Mouse (Mus musculus) kidney, postnatal 0 days (tissue): ENCODE results near the gene Olfr504. TPM values are rescaled to one million over a fixed set of nuclear protein-coding genes. Genes with fewer than 3 reads are reported as not detected.
"Not testable (repeated sequence)": the region's sequence is repeated elsewhere in the genome, so short reads cannot be mapped to it uniquely, and the experiment has no call there.

ENCODE experiments used
- ATAC-seq: fragments of 200-750 bp; cut with Nextera tagmentation; replicated peaks from 2 replicates; pipeline ENCODE4 v1.8.0; 2017; ENCODE audit warnings: low read depth, moderate number of reproducible peaks, moderate TSS enrichment, moderate library complexity; ENCODE audit not compliant: low FRiP score
- DNase-seq: peaks from one replicate; pipeline ENCODE4 v3.0.0-alpha.2; 2016; ENCODE audit warnings: low spot score
- H3K27ac ChIP-seq: fragments of 300-500 bp; sonication (generic); 2 replicates; pipeline ENCODE4 v1.5.1; 2014; ENCODE audit warnings: mild to moderate bottlenecking
- H3K27me3 ChIP-seq: fragments of 300-500 bp; sonication (generic); 2 replicates; pipeline ENCODE4 v1.6.1; 2014; ENCODE audit warnings: low read length, mixed read lengths; ENCODE audit not compliant: insufficient read depth
- H3K36me3 ChIP-seq: fragments of 300-500 bp; sonication (generic); 2 replicates; pipeline ENCODE4 v1.6.1; 2014; ENCODE audit warnings: low read length, mixed read lengths; ENCODE audit not compliant: insufficient read depth
- H3K4me1 ChIP-seq: fragments of 300-500 bp; sonication (generic); replicated peaks from 2 replicates; pipeline ENCODE4 v1.6.1; 2014; ENCODE audit warnings: antibody characterized with exemption, low read length, mixed read lengths; ENCODE audit not compliant: insufficient read depth
- H3K4me2 ChIP-seq: fragments of 300-500 bp; sonication (generic); 2 replicates; pipeline ENCODE4 v1.6.1; 2014; ENCODE audit warnings: mild to moderate bottlenecking, low read length, moderate library complexity, mixed read lengths
- H3K4me3 ChIP-seq: fragments of 300-500 bp; sonication (generic); replicated peaks from 2 replicates; pipeline ENCODE4 v1.5.1; 2014; ENCODE audit warnings: low read depth, low read length
- H3K9ac ChIP-seq: fragments of 300-500 bp; sonication (generic); 2 replicates; pipeline ENCODE4 v1.6.1; 2014; ENCODE audit warnings: low read depth, low read length
- H3K9me3 ChIP-seq: fragments of 300-500 bp; sonication (generic); replicated peaks from 2 replicates; pipeline ENCODE4 v1.6.1; 2016; ENCODE audit warnings: low read length, inconsistent platforms, mixed read lengths
- CTCF ChIP-seq: IDR thresholded peaks from 2 replicates; pipeline ENCODE4 v1.5.1; 2016; ENCODE audit warnings: antibody characterized with exemption, low read depth, mild to moderate bottlenecking, moderate library complexity
- WGBS: fragments of 180-500 bp; shearing (Covaris S2); extraction: QIAGEN DNeasy Blood & Tissue Kit; methylation state at CpG from one replicate; pipeline ENCODE4 v1.1.7; 2014; 5-methylcytosine and 5-hydroxymethylcytosine counted together
- polyA plus RNA-seq: library from polyadenylated mRNA; unstranded; fragments of >200 nt; fragmentation: Nextera tagmentation; extraction: Ambion mirVana; gene quantifications from 2 replicates; pipeline ENCODE4 v1.2.1, GENCODE M21; 2015

The Olfr504 gene
- polyA plus RNA-seq: not detected in 2 replicates

GRCm38 (mm10) chr7:108565693-108566092 lies at the start of gene Olfr504:
Gene Olfr504, minus strand, starts transcription at chr7:108565793.
- TF ChIP-seq CTCF: no peak
- 89% methylated on average over 1 of the region's 1 CpGs for WGBS
- H3K4me2 ChIP-seq: no peak within 1 kb of the TSS
- DNase-seq: no peak
- no peaks in the 10 kb centered on the region for H3K9me3 ChIP-seq
- H3K4me1 ChIP-seq: no peaks in the 10 kb centered on the region
- H3K27me3 ChIP-seq: no peaks in the 10 kb centered on the region
- no peak within 1 kb of the TSS for H3K9ac ChIP-seq
- ATAC-seq: no peak
- no peak within 1 kb of the TSS for H3K27ac ChIP-seq
- no peak within 1 kb of the TSS for H3K4me3 ChIP-seq
- H3K36me3 ChIP-seq: no peaks in the 10 kb centered on the region

- no peak for TF ChIP-seq CTCF
- Histone ChIP-seq H3K4me1 (no peaks in the 10 kb centered on the region), H3K36me3 (no peaks in the 10 kb centered on the region), H3K9me3 (no peaks in the 10 kb centered on the region), H3K27me3 (no peaks in the 10 kb centered on the region), H3K4me2 (no peak overlapping the region), H3K9ac (no peak overlapping the region), H3K27ac (no peak overlapping the region), H3K4me3 (no peak overlapping the region)
- WGBS: 77% methylated on average over 2 of the region's 2 CpGs
- DNase-seq (no peak), ATAC-seq (no peak)
Observed at GRCm38 (mm10) chr7:108614110-108614509, 48.5 kb upstream of the Olfr504 start.

GRCm38 (mm10) chr7:108610487-108610886 lies 44.9 kb upstream of the Olfr504 start, which contains the start of gene Olfr506:
Gene Olfr506, plus strand, starts transcription at chr7:108610787.
- H3K27me3 ChIP-seq: no peaks in the 10 kb centered on the region
- H3K9ac ChIP-seq: no peak within 1 kb of the TSS
- ATAC-seq (no peak), DNase-seq (no peak)
- H3K27ac ChIP-seq: no peak within 1 kb of the TSS
- H3K4me3 ChIP-seq: no peak within 1 kb of the TSS
- no peak within 1 kb of the TSS for H3K4me2 ChIP-seq
- H3K4me1 ChIP-seq: no peaks in the 10 kb centered on the region
- no peaks in the 10 kb centered on the region for H3K9me3 ChIP-seq
- H3K36me3 ChIP-seq: no peaks in the 10 kb centered on the region
- no peak for TF ChIP-seq CTCF

GRCm38 (mm10) chr7:108601916-108602315 lies 36.3 kb upstream of the Olfr504 start:
- WGBS: 76% methylated on average over 3 of the region's 3 CpGs
- H3K4me2 ChIP-seq, H3K9me3 ChIP-seq, H3K27me3 ChIP-seq, DNase-seq, H3K9ac ChIP-seq, ATAC-seq, H3K36me3 ChIP-seq, H3K4me3 ChIP-seq, H3K4me1 ChIP-seq, H3K27ac ChIP-seq: not testable (repeated sequence)

- 81% methylated on average over 1 of the region's 1 CpGs for WGBS
- H3K4me3 ChIP-seq: no peak overlapping the region
- DNase-seq (no peak), ATAC-seq (no peak)
- no peak overlapping the region for H3K9ac ChIP-seq
- no peaks in the 10 kb centered on the region for H3K9me3 ChIP-seq
- no peak for TF ChIP-seq CTCF
- no peak overlapping the region for H3K4me2 ChIP-seq
- no peaks in the 10 kb centered on the region for H3K36me3 ChIP-seq
- H3K27ac ChIP-seq: no peak overlapping the region
- H3K27me3 ChIP-seq: no peaks in the 10 kb centered on the region
- no peaks in the 10 kb centered on the region for H3K4me1 ChIP-seq
Observed at GRCm38 (mm10) chr7:108589797-108590196, 24.2 kb upstream of the Olfr504 start.

GRCm38 (mm10) chr7:108544227-108544626 lies 21.4 kb downstream of the Olfr504 start, which contains the start of gene Olfr503:
Gene Olfr503, plus strand, starts transcription at chr7:108544527.
- not testable (repeated sequence) for H3K27ac ChIP-seq, H3K4me2 ChIP-seq, H3K9me3 ChIP-seq, DNase-seq, ATAC-seq, H3K9ac ChIP-seq, H3K4me3 ChIP-seq, H3K27me3 ChIP-seq, H3K36me3 ChIP-seq, H3K4me1 ChIP-seq
- WGBS: 52% methylated on average over 1 of the region's 1 CpGs

GRCm38 (mm10) chr7:108542416-108542815 lies 23.2 kb downstream of the Olfr504 start:
- Histone ChIP-seq H3K9me3 (no peaks in the 10 kb centered on the region), H3K4me1 (no peaks in the 10 kb centered on the region), H3K4me2 (no peak overlapping the region), H3K27ac (no peak overlapping the region), H3K27me3 (no peaks in the 10 kb centered on the region), H3K36me3 (no peaks in the 10 kb centered on the region), H3K9ac (no peak overlapping the region), H3K4me3 (no peak overlapping the region)
- DNase-seq: no peak
- WGBS: 84% methylated on average over 13 of the region's 13 CpGs
- TF ChIP-seq CTCF: no peak
- no peak for ATAC-seq
